Mouse (Mus musculus) liver, embryonic 14.5 days (tissue): ENCODE measurements around the gene Tbx20.

Experiments used
- CTCF ChIP-seq: IDR thresholded peaks from 2 replicates; pipeline ENCODE4 v1.5.1; 2016; ENCODE audit warnings: antibody characterized with exemption, low read depth, control low read depth
- EP300 ChIP-seq: IDR thresholded peaks from 2 replicates; pipeline ENCODE4 v1.6.1; 2016; ENCODE audit warnings: antibody characterized with exemption, low read depth

GRCm38 (mm10) chr9:24773669-24774068 is 434 bp downstream of the Tbx20 start:
- TF ChIP-seq EP300 (no peak), CTCF (no peak)
